Mouse (Mus musculus) olfactory bulb, adult 2 months (tissue): Measurements from ENCODE around the gene Myo1b.

Experiments
- CTCF ChIP-seq: fragments of 200-500 bp; IDR thresholded peaks from 2 replicates; pipeline ENCODE4 v1.5.1; 2012; ENCODE audit warnings: low read depth, mild to moderate bottlenecking, low read length, moderate library complexity; ENCODE audit not compliant: insufficient read depth
- POLR2A ChIP-seq: fragments of 200-500 bp; IDR thresholded peaks from 2 replicates; pipeline ENCODE4 v1.6.1; 2012; ENCODE audit warnings: mild to moderate bottlenecking, low read depth, low read length, moderate library complexity; ENCODE audit not compliant: insufficient read depth

DNA sequence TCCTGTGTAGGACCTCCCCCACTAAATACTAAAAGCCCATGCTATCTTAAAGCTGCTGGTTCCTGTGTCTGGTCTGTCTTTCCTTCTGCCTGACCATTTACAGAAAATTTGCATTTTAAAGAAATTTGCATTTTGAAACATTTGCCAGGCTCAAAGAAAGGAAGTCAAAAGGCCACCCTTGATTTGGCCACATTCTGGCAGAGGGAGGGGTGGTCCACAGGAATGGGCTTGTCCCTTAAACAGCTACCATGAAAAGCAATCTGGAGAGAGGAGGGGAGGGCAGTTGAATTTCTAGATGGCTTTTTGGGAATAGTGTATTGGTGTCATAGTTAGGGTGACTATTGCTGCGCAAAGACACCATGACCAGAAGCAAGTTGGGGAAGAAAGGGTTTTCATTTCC lies 173.3 kb downstream of the Myo1b start:
- TF ChIP-seq CTCF (no peak), POLR2A (no peak)
